Mouse (Mus musculus) G1E (cell line): ENCODE data around the gene Sec13. TPM values are rescaled to one million over a fixed set of nuclear protein-coding genes. Genes with fewer than 3 reads are reported as not detected.

Source experiments
- ATAC-seq: 2 replicates; pipeline ENCODE4 v1.8.0; 2016; ENCODE audit warnings: mild to moderate bottlenecking; ENCODE audit not compliant: insufficient number of reproducible peaks, poor library complexity, low FRiP score, severe bottlenecking; ENCODE audit errors: extremely low read depth
- DNase-seq: peaks from one replicate; pipeline ENCODE4 v3.0.0; 2012; ENCODE audit warnings: low spot score
- H3K27me3 ChIP-seq: 2 replicates; pipeline ENCODE4 v1.6.1; 2012; ENCODE audit warnings: mild to moderate bottlenecking, low read length, inconsistent platforms; ENCODE audit not compliant: insufficient read depth
- H3K36me3 ChIP-seq: replicated peaks from 2 replicates; pipeline ENCODE3; 2012; ENCODE audit warnings: mild to moderate bottlenecking, inconsistent platforms
- H3K4me1 ChIP-seq: 2 replicates; pipeline ENCODE4 v1.6.1; 2012; ENCODE audit warnings: low read depth, low read length, inconsistent platforms, mixed read lengths; ENCODE audit not compliant: insufficient read depth
- H3K4me3 ChIP-seq: 2 replicates; pipeline ENCODE4 v1.5.1; 2012; ENCODE audit warnings: low read depth, mild to moderate bottlenecking, inconsistent platforms, low read length, moderate library complexity, mixed read lengths
- H3K9me3 ChIP-seq: replicated peaks from 2 replicates; pipeline ENCODE4 v1.6.1; 2012; ENCODE audit warnings: inconsistent platforms
- CTCF ChIP-seq: IDR thresholded peaks from 2 replicates; pipeline ENCODE4 v1.5.1; 2012; ENCODE audit warnings: low read depth, low read length, inconsistent platforms, mixed read lengths
- GATA1 ChIP-seq: IDR thresholded peaks from 2 replicates; pipeline ENCODE4 v1.6.1; 2012; ENCODE audit warnings: borderline replicate concordance, low read length, inconsistent platforms, mixed read lengths
- GATA2 ChIP-seq: IDR thresholded peaks from 2 replicates; pipeline ENCODE4 v1.6.1; 2012; ENCODE audit warnings: low read depth, low read length, inconsistent platforms, borderline replicate concordance
- POLR2AphosphoS5 ChIP-seq: IDR thresholded peaks from 2 replicates; pipeline ENCODE4 v1.6.1; 2012; ENCODE audit warnings: low read depth, low read length, inconsistent platforms; ENCODE audit not compliant: insufficient replicate concordance
- TAL1 ChIP-seq: conservative IDR thresholded peaks from 2 replicates; pipeline ENCODE4 v1.6.1; 2012; ENCODE audit warnings: low read depth, low read length, inconsistent platforms, mixed read lengths
- polyA plus RNA-seq: library from polyadenylated mRNA; stranded (reverse); fragments of >175 nt; gene quantifications from 2 replicates; pipeline ENCODE4 v1.2.3, GENCODE M21; 2012
- total RNA-seq, 2 experiments: library from RNA; stranded (forward) in 1 of 2; stranded (reverse) in 1 of 2; fragments of 200-1000 nt in 1 of 2; fragments of >200 nt in 1 of 2; fragmentation: Nextera tagmentation in 1 of 2; gene quantifications; 2 replicates each; pipeline ENCODE4 v1.2.3; 2014 to 2017

Gene Sec13
- total and polyA plus RNA-seq, 3 experiments = 30.9 to 172 (median 73.3) TPM

- H3K27me3 ChIP-seq = peaks cover 19% of the 10 kb centered on the region
- H3K9me3 ChIP-seq = no peaks in the 10 kb centered on the region
- no peaks in the 10 kb centered on the region for H3K4me1 ChIP-seq
- H3K4me3 ChIP-seq = no peak overlapping the region
- H3K36me3 ChIP-seq = no peaks in the 10 kb centered on the region
- ATAC-seq = no peak
- TF ChIP-seq TAL1 = no peak
- no peak for TF ChIP-seq POLR2AphosphoS5
- TF ChIP-seq CTCF = no peak
- no peak for TF ChIP-seq GATA1
- TF ChIP-seq GATA2 = no peak
- DNase-seq = no peak
These were observed 8.7 kb upstream of the Sec13 start for GRCm38 (mm10) chr6:113749119-113749685.

- Histone ChIP-seq H3K9me3 (no peaks in the 10 kb centered on the region), H3K36me3 (no peaks in the 10 kb centered on the region), H3K4me3 (no peak overlapping the region), H3K27me3 (peaks cover 19% of the 10 kb centered on the region), H3K4me1 (no peaks in the 10 kb centered on the region)
- DNase-seq (no peak), ATAC-seq (no peak)
- TF ChIP-seq CTCF = no peak
- no peak for TF ChIP-seq GATA1
- no peak for TF ChIP-seq TAL1
These were observed 7.8 kb upstream of the Sec13 start for GRCm38 (mm10) chr6:113748351-113748750.

GRCm38 (mm10) chr6:113747284-113747683 lies 6.7 kb upstream of the Sec13 start:
- DNase-seq (no peak), ATAC-seq (no peak)
- Histone ChIP-seq H3K4me3 (no peak overlapping the region), H3K4me1 (no peaks in the 10 kb centered on the region), H3K36me3 (no peaks in the 10 kb centered on the region), H3K27me3 (peaks cover 19% of the 10 kb centered on the region), H3K9me3 (no peaks in the 10 kb centered on the region)
- TF ChIP-seq GATA1 (no peak), POLR2AphosphoS5 (no peak), TAL1 (no peak), CTCF (no peak), GATA2 (no peak)

- Histone ChIP-seq H3K9me3 (no peaks in the 10 kb centered on the region), H3K4me1 (peaks cover 6% of the 10 kb centered on the region), H3K27me3 (peaks cover 11% of the 10 kb centered on the region), H3K36me3 (no peaks in the 10 kb centered on the region), H3K4me3 (no peak overlapping the region)
- TF ChIP-seq POLR2AphosphoS5 (no peak), TAL1 (no peak), GATA1 (no peak), GATA2 (no peak), CTCF (no peak)
- ATAC-seq = no peak
- no peak for DNase-seq
These were observed 4.6 kb upstream of the Sec13 start for GRCm38 (mm10) chr6:113745117-113745516.

- TF ChIP-seq GATA1 (no peak), GATA2 (no peak), TAL1 (no peak), CTCF (no peak), POLR2AphosphoS5 (no peak)
- H3K27me3 ChIP-seq = peaks cover 5% of the 10 kb centered on the region
These were observed 2.6 kb upstream of the Sec13 start for GRCm38 (mm10) chr6:113743111-113743510.

GRCm38 (mm10) chr6:113742321-113742720 lies 1.8 kb upstream of the Sec13 start:
- Histone ChIP-seq H3K9me3 (no peaks in the 10 kb centered on the region), H3K4me3 (no peak overlapping the region), H3K36me3 (peaks cover 19% of the 10 kb centered on the region), H3K27me3 (peaks cover 4% of the 10 kb centered on the region), H3K4me1 (peaks cover 24% of the 10 kb centered on the region)
- no peak for TF ChIP-seq GATA1
- DNase-seq (no peak), ATAC-seq (no peak)

More at GRCm38 (mm10) chr6:113743111-113743510, 2.6 kb upstream of the Sec13 start:
- DNase-seq (no peak), ATAC-seq (no peak)
- H3K36me3 ChIP-seq = peaks cover 11% of the 10 kb centered on the region
- no peaks in the 10 kb centered on the region for H3K9me3 ChIP-seq
- H3K4me1 ChIP-seq = peaks cover 24% of the 10 kb centered on the region
- no peak overlapping the region for H3K4me3 ChIP-seq

GRCm38 (mm10) chr6:113741425-113741824 lies 882 bp upstream of the Sec13 start:
- TF ChIP-seq CTCF (no peak), POLR2AphosphoS5 (no peak), TAL1 (no peak), GATA2 (no peak), GATA1 (no peak)
- no peak overlapping the region for H3K4me3 ChIP-seq
- no peaks in the 10 kb centered on the region for H3K9me3 ChIP-seq
- H3K4me1 ChIP-seq = peaks cover 26% of the 10 kb centered on the region
- peaks cover 27% of the 10 kb centered on the region for H3K36me3 ChIP-seq
- no peak for DNase-seq
- ATAC-seq = no peak
- peaks cover 2% of the 10 kb centered on the region for H3K27me3 ChIP-seq
